Mouse (Mus musculus) cerebellum, adult 11 months (tissue): Measurements from ENCODE around the gene Ang2.

Experiments used
- DNase-seq: peaks from one replicate; pipeline ENCODE4 v3.0.0; 2022

Ang2 gene

GRCm38 (mm10) chr14:51150206-51150831, 48.6 kb downstream of the Ang2 start:
- no peak for DNase-seq

GRCm38 (mm10) chr14:51149164-51149563, 49.8 kb downstream of the Ang2 start:
- DNase-seq = no peak

- no peak for DNase-seq
These were observed 50.9 kb downstream of the Ang2 start for GRCm38 (mm10) chr14:51148006-51148405.

- DNase-seq = no peak
These were observed 52.3 kb downstream of the Ang2 start, which contains the start of gene Rnase1 for GRCm38 (mm10) chr14:51146685-51147084. TSS of gene Rnase1 (minus strand) at chr14:51146785.

GRCm38 (mm10) chr14:51145521-51145920, 53.4 kb downstream of the Ang2 start:
- no peak for DNase-seq
